Mouse (Mus musculus): ENCODE data around the gene Kifc3. TPM values are rescaled to one million over a fixed set of nuclear protein-coding genes. Genes with fewer than 3 reads are reported as not detected.
A peak's percentile ranks its signal among the peaks of the same experiment; 100 is the strongest.

Gene Kifc3
- total and polyA plus RNA-seq, 3 experiments = 10.6 to 19.1 TPM; not detected in 1

DNA sequence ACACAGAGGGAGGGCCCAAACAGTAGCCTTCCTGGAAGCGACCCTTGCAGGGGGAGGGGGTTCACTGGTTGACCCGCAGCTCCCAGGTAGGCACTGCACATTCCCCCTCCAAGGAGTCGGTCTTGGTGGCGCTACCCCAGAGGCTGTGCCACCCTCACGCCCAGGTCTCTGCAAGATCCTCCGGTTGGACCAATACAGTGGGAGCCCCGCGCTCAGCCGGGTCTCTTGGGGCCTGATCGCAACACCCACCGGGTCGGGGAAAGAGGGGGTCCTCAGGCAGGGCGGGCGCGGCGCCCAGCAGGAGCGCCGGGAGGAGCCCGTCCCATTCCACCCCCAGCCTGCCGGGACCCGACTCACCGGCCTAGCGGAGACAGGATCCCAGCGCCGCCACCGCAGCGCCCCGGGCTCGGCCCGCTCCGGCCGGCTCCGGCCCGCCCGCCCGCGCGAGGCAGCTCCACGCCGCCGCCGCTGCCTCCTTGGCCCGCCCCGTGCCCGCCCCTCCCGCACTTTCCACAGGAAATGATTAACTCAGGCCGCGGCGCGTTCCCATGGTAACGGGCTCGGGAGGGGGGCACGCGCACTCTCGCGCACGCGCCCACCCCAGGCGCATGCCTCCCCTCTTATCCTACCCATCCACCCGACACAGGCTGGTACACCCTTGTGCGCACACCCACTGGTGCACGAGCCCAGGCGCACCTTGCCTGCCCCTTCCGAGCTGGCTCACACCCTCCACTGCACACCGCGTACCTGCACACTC lies 60.4 kb downstream of the Kifc3 start:
- DNase-seq (ENCODE audit: low read depth, low spot score) = peak; percentile 72
- H3K27me3 ChIP-seq (ENCODE audit: control insufficient read depth in 1 of 2, insufficient read depth in 2 of 2, low read length in 2 of 2) = no peaks in the 10 kb centered on the region
- no peaks in the 10 kb centered on the region for H3K9me3 ChIP-seq (replicated peaks; ENCODE audit: insufficient read depth, low read length)
- H3K4me1 ChIP-seq (ENCODE audit: control insufficient read depth in 1 of 2, insufficient read depth in 2 of 2, low read length in 2 of 2) = peaks cover 0 to 12% of the 10 kb centered on the region in 2 experiments
- H3K27ac ChIP-seq (ENCODE audit: control insufficient read depth, low read depth, low read length) = peak overlapping the region; percentile 52
- H3K79me2 ChIP-seq (ENCODE audit: control insufficient read depth, insufficient read depth, low read length, poor library complexity) = peaks cover 2% of the 10 kb centered on the region; the same call in 1 of the 2 replicates
- H3K9ac ChIP-seq (ENCODE audit: control insufficient read depth, low read depth, low read length, poor library complexity, severe bottlenecking) = peak overlapping the region; percentile 67
- TF ChIP-seq UBTF (IDR thresholded peaks at IDR 0.05; ENCODE audit: borderline replicate concordance, insufficient read depth, low read depth, low read length) = no peak
- TF ChIP-seq MEF2A (IDR thresholded peaks at IDR 0.05; ENCODE audit: extremely low read depth, insufficient replicate concordance, low read depth, low read length, poor library complexity, severe bottlenecking) = no peak
- no peak for TF ChIP-seq RCOR1 (IDR thresholded peaks at IDR 0.05; ENCODE audit: low read depth, low read length)
- TF ChIP-seq SIN3A (IDR thresholded peaks at IDR 0.05; ENCODE audit: low read length) = no peak
- TF ChIP-seq NRF1 (IDR thresholded peaks at IDR 0.05; ENCODE audit: insufficient read depth, low read depth, low read length, poor library complexity, severe bottlenecking) = peak; percentile 61
- no peak for TF ChIP-seq ZC3H11A (IDR thresholded peaks at IDR 0.05; ENCODE audit: low read depth, low read length)
- TF ChIP-seq MAX (IDR thresholded peaks at IDR 0.05; ENCODE audit: low read length) = peak; percentile 40; the same call in 1 of the 2 replicates
- TF ChIP-seq USF1 (IDR thresholded peaks at IDR 0.05; ENCODE audit: low read depth, low read length) = no peak
- no peak for TF ChIP-seq E2F4 (IDR thresholded peaks at IDR 0.05; ENCODE audit: borderline replicate concordance, low read depth, low read length)
- TF ChIP-seq CHD2 (IDR thresholded peaks at IDR 0.05; ENCODE audit: low read length) = no peak
- no peak for TF ChIP-seq POLR2AphosphoS2 (IDR thresholded peaks at IDR 0.05; ENCODE audit: low read length)
- TF ChIP-seq EP300 (IDR thresholded peaks at IDR 0.05; ENCODE audit: low read depth in 1 of 2, low read length in 2 of 2) = no peak
- TF ChIP-seq ETS1 (IDR thresholded peaks at IDR 0.05; ENCODE audit: low read depth, low read length) = no peak
- peak; percentile 36; the same call in 1 of the 2 replicates for TF ChIP-seq MAZ (IDR thresholded peaks at IDR 0.05; ENCODE audit: low read depth, low read length)
- peak overlapping the region; percentile 60 to 76 for H3K4me3 ChIP-seq (ENCODE audit: control insufficient read depth in 1 of 2, insufficient read depth in 1 of 2, low read depth in 2 of 2, low read length in 2 of 2)
- peaks cover 0 to 5% of the 10 kb centered on the region in 2 experiments; a peak in 1 of 4 replicates for H3K36me3 ChIP-seq (ENCODE audit: control insufficient read depth in 1 of 2, insufficient read depth in 2 of 2, low read length in 2 of 2)

GRCm38 (mm10) chr8:95141469-95142074 lies 61.0 kb downstream of the Kifc3 start:
- Histone ChIP-seq H3K4me1 (ENCODE audit: control insufficient read depth in 1 of 2, insufficient read depth in 2 of 2, low read length in 2 of 2) (peaks cover 0 to 12% of the 10 kb centered on the region in 2 experiments), H3K27me3 (ENCODE audit: control insufficient read depth in 1 of 2, insufficient read depth in 2 of 2, low read length in 2 of 2) (no peaks in the 10 kb centered on the region)
- TF ChIP-seq ZKSCAN1 (IDR thresholded peaks at IDR 0.05; ENCODE audit: low read depth, low read length) (no peak), NRF1 (IDR thresholded peaks at IDR 0.05; ENCODE audit: insufficient read depth, low read depth, low read length, poor library complexity, severe bottlenecking) (no peak), GATA1 (IDR thresholded peaks at IDR 0.05; ENCODE audit: low read depth, low read length) (no peak), CHD2 (IDR thresholded peaks at IDR 0.05; ENCODE audit: low read length) (no peak), SIN3A (IDR thresholded peaks at IDR 0.05; ENCODE audit: low read length) (0 out of 2 replicates have a peak, but pooled peaks have one; percentile 8), USF2 (IDR thresholded peaks at IDR 0.05; ENCODE audit: borderline replicate concordance in 1 of 2, insufficient read depth in 1 of 2, low read depth in 1 of 2, low read length in 2 of 2) (no peak)

More at GRCm38 (mm10) chr8:95141469-95142074, 61.0 kb downstream of the Kifc3 start:
- peak; percentile 77 for DNase-seq (ENCODE audit: low read depth, low spot score)
- peaks cover 2% of the 10 kb centered on the region; the same call in 1 of the 2 replicates for H3K79me2 ChIP-seq (ENCODE audit: control insufficient read depth, insufficient read depth, low read length, poor library complexity)
- H3K36me3 ChIP-seq (ENCODE audit: control insufficient read depth in 1 of 2, insufficient read depth in 2 of 2, low read length in 2 of 2) = peaks cover 0 to 5% of the 10 kb centered on the region in 2 experiments; a peak in 1 of 4 replicates
- peak overlapping the region; percentile 52 for H3K27ac ChIP-seq (ENCODE audit: control insufficient read depth, low read depth, low read length)
- H3K9me3 ChIP-seq (replicated peaks; ENCODE audit: insufficient read depth, low read length) = no peaks in the 10 kb centered on the region
- peak overlapping the region; percentile 67 for H3K9ac ChIP-seq (ENCODE audit: control insufficient read depth, low read depth, low read length, poor library complexity, severe bottlenecking)
- peak overlapping the region; percentile 60 to 76 for H3K4me3 ChIP-seq (ENCODE audit: control insufficient read depth in 1 of 2, insufficient read depth in 1 of 2, low read depth in 2 of 2, low read length in 2 of 2)

Measured in MEL (cell line).